Mouse (Mus musculus): ENCODE data around the gene Gm49776. TPM values are rescaled to one million over a fixed set of nuclear protein-coding genes. Genes with fewer than 3 reads are reported as not detected.
"Not testable (repeated sequence)": the region's sequence is repeated elsewhere in the genome, so short reads cannot be mapped to it uniquely, and the experiment has no call there.

The Gm49776 gene
- 2.1 TPM in 1 of 2 replicates, not detected in the other for polyA plus RNA-seq (2015; fragmentation: Nextera tagmentation; extraction: Ambion mirVana)

- Histone ChIP-seq H3K27me3 (ENCODE audit: insufficient read depth, low read length) (no peaks in the 10 kb centered on the region), H3K4me1 (ENCODE audit: insufficient read depth, low read length) (no peaks in the 10 kb centered on the region), H3K36me3 (ENCODE audit: insufficient read depth, low read length) (peaks cover 70% of the 10 kb centered on the region), H3K4me2 (replicated peaks; ENCODE audit: low read depth, low read length) (no peak within 1 kb of the TSS), H3K4me3 (ENCODE audit: low read length) (no peak within 1 kb of the TSS), H3K9me3 (ENCODE audit: low read length) (no peaks in the 10 kb centered on the region), H3K27ac (ENCODE audit: low read length) (no peak within 1 kb of the TSS), H3K9ac (replicated peaks; ENCODE audit: low read length) (no peak within 1 kb of the TSS)
- 90% methylated on average over 2 of the region's 2 CpGs for WGBS
- ATAC-seq (ENCODE audit: low FRiP score, low TSS enrichment), result no peak
Measured at GRCm38 (mm10) chr16:18258221-18258620, at the start of gene Gm49776. Gene Gm49776 (minus strand): TSS chr16:18258321.

- Histone ChIP-seq H3K4me2 (replicated peaks; ENCODE audit: low read depth, low read length) (peak overlapping the region; percentile 48), H3K9ac (replicated peaks; ENCODE audit: low read length) (peak overlapping the region; percentile 54), H3K4me1 (ENCODE audit: insufficient read depth, low read length) (peaks cover 25% of the 10 kb centered on the region), H3K4me3 (ENCODE audit: low read length) (peak overlapping the region; percentile 91)
- 6% methylated on average over 7 of the region's 10 CpGs for WGBS
- not testable (repeated sequence) for ATAC-seq (ENCODE audit: low FRiP score, low TSS enrichment); H3K27me3 ChIP-seq (ENCODE audit: insufficient read depth, low read length); H3K9me3 ChIP-seq (ENCODE audit: low read length); H3K36me3 ChIP-seq (ENCODE audit: insufficient read depth, low read length); H3K27ac ChIP-seq (ENCODE audit: low read length)
Measured at GRCm38 (mm10) chr16:18289614-18290013, 31.5 kb upstream of the Gm49776 start.

- H3K4me3 ChIP-seq (ENCODE audit: low read length), result peak within 1 kb of the TSS; percentile 91
- peak within 1 kb of the TSS; percentile 99 for H3K9ac ChIP-seq (replicated peaks; ENCODE audit: low read length)
- H3K9me3 ChIP-seq (ENCODE audit: low read length), result no peaks in the 10 kb centered on the region
- H3K4me1 ChIP-seq (ENCODE audit: insufficient read depth, low read length), result peaks cover 25% of the 10 kb centered on the region
- H3K27ac ChIP-seq (ENCODE audit: low read length), result peak within 1 kb of the TSS; percentile 92
- H3K27me3 ChIP-seq (ENCODE audit: insufficient read depth, low read length), result no peaks in the 10 kb centered on the region
- under 1% methylated on average over 61 of the region's 71 CpGs for WGBS
- ATAC-seq (ENCODE audit: low FRiP score, low TSS enrichment), result peak; percentile 100
- peak within 1 kb of the TSS; percentile 64 for H3K4me2 ChIP-seq (replicated peaks; ENCODE audit: low read depth, low read length)
- peaks cover 12% of the 10 kb centered on the region for H3K36me3 ChIP-seq (ENCODE audit: insufficient read depth, low read length)
Measured at GRCm38 (mm10) chr16:18289067-18289588, 31.0 kb upstream of the Gm49776 start, which contains the start of gene Dgcr8. Gene Dgcr8 (minus strand): TSS chr16:18289246.

DNA sequence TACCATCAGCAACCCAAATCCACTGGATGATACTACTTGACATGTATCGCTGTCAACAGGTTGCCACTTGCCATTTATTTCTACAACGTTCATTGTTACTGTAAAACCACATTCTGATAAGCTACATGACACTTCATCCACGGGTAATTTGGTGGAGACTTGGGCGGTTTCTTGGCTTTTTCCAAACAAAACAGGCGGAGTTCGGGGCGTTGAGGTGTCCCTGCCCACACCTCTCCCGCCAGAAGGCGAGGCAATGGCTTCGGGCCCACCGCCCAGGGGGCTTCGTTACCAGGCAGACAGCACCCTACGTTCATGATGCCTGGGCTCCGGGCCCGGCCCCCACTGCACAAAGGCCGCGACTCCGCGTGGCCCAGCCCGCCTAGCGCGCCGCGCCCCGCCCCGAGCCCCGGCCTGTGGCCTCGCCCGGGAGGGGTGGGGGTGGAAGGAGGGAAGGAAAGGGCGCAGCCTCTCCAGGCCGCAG, 30.5 kb upstream of the Gm49776 start:
- peaks cover 25% of the 10 kb centered on the region for H3K4me1 ChIP-seq (ENCODE audit: insufficient read depth, low read length)
- no peaks in the 10 kb centered on the region for H3K27me3 ChIP-seq (ENCODE audit: insufficient read depth, low read length)
- peaks cover 17% of the 10 kb centered on the region for H3K36me3 ChIP-seq (ENCODE audit: insufficient read depth, low read length)
- peak overlapping the region; percentile 99 for H3K9ac ChIP-seq (replicated peaks; ENCODE audit: low read length)
- peak overlapping the region; percentile 91 for H3K4me3 ChIP-seq (ENCODE audit: low read length)
- peak; percentile 90 for ATAC-seq (ENCODE audit: low FRiP score, low TSS enrichment)
- H3K4me2 ChIP-seq (replicated peaks; ENCODE audit: low read depth, low read length), result peak overlapping the region; percentile 64
- peak overlapping the region; percentile 92 for H3K27ac ChIP-seq (ENCODE audit: low read length)
- WGBS, result under 1% methylated on average over 19 of the region's 31 CpGs
- H3K9me3 ChIP-seq (ENCODE audit: low read length), result no peaks in the 10 kb centered on the region

GRCm38 (mm10) chr16:18288166-18288565, 30.0 kb upstream of the Gm49776 start:
- Histone ChIP-seq H3K4me1 (ENCODE audit: insufficient read depth, low read length) (peaks cover 25% of the 10 kb centered on the region), H3K27ac (ENCODE audit: low read length) (peak overlapping the region; percentile 92), H3K27me3 (ENCODE audit: insufficient read depth, low read length) (no peaks in the 10 kb centered on the region), H3K4me3 (ENCODE audit: low read length) (peak overlapping the region; percentile 91), H3K4me2 (replicated peaks; ENCODE audit: low read depth, low read length) (peak overlapping the region; percentile 64), H3K9me3 (ENCODE audit: low read length) (no peaks in the 10 kb centered on the region), H3K36me3 (ENCODE audit: insufficient read depth, low read length) (peaks cover 21% of the 10 kb centered on the region), H3K9ac (replicated peaks; ENCODE audit: low read length) (peak overlapping the region; percentile 99)
- ATAC-seq (ENCODE audit: low FRiP score, low TSS enrichment), result no peak
- WGBS, result 0% methylated on average over 4 of the region's 4 CpGs

DNA sequence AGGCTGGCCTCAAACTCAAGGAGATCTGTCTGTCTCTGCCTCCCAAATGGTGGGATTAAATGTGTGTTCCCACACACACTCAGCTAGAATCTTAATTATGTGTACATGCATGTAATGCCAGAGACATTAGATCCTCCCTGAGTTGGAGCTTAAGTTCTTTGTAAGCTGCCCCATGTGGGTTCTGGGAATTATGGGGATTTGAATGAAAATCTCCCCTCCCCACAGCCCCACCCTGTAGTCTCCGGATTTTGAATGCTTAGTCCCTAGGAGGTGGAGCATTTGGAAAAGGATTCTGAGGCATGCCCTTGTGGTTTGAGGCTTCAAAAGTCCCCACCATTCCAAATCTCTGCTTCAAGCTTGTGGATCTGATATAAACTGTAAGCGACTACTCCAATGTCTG, 17.0 kb upstream of the Gm49776 start:
- Histone ChIP-seq H3K9ac (replicated peaks; ENCODE audit: low read length) (no peak overlapping the region), H3K27me3 (ENCODE audit: insufficient read depth, low read length) (no peaks in the 10 kb centered on the region), H3K36me3 (ENCODE audit: insufficient read depth, low read length) (peaks cover 80% of the 10 kb centered on the region), H3K4me3 (ENCODE audit: low read length) (no peak overlapping the region), H3K4me2 (replicated peaks; ENCODE audit: low read depth, low read length) (no peak overlapping the region), H3K27ac (ENCODE audit: low read length) (no peak overlapping the region), H3K9me3 (ENCODE audit: low read length) (no peaks in the 10 kb centered on the region), H3K4me1 (ENCODE audit: insufficient read depth, low read length) (no peaks in the 10 kb centered on the region)
- 85% methylated on average over 2 of the region's 2 CpGs for WGBS
- ATAC-seq (ENCODE audit: low FRiP score, low TSS enrichment), result no peak

- ATAC-seq (ENCODE audit: low FRiP score, low TSS enrichment), result no peak
Measured at GRCm38 (mm10) chr16:18268182-18268581, 10.1 kb upstream of the Gm49776 start.

GRCm38 (mm10) chr16:18265024-18265423, 6.9 kb upstream of the Gm49776 start:
- Histone ChIP-seq H3K27ac (ENCODE audit: low read length) (no peak overlapping the region), H3K9me3 (ENCODE audit: low read length) (no peaks in the 10 kb centered on the region), H3K4me1 (ENCODE audit: insufficient read depth, low read length) (no peaks in the 10 kb centered on the region), H3K36me3 (ENCODE audit: insufficient read depth, low read length) (peaks cover 56% of the 10 kb centered on the region), H3K4me3 (ENCODE audit: low read length) (no peak overlapping the region), H3K4me2 (replicated peaks; ENCODE audit: low read depth, low read length) (no peak overlapping the region), H3K27me3 (ENCODE audit: insufficient read depth, low read length) (no peaks in the 10 kb centered on the region), H3K9ac (replicated peaks; ENCODE audit: low read length) (no peak overlapping the region)
- 77% methylated on average over 2 of the region's 2 CpGs for WGBS
- ATAC-seq (ENCODE audit: low FRiP score, low TSS enrichment), result no peak

More at GRCm38 (mm10) chr16:18268182-18268581, 10.1 kb upstream of the Gm49776 start:
- Histone ChIP-seq H3K9ac (replicated peaks; ENCODE audit: low read length) (no peak overlapping the region), H3K27me3 (ENCODE audit: insufficient read depth, low read length) (no peaks in the 10 kb centered on the region), H3K36me3 (ENCODE audit: insufficient read depth, low read length) (peaks cover 69% of the 10 kb centered on the region), H3K27ac (ENCODE audit: low read length) (no peak overlapping the region), H3K4me3 (ENCODE audit: low read length) (no peak overlapping the region), H3K4me1 (ENCODE audit: insufficient read depth, low read length) (no peaks in the 10 kb centered on the region), H3K4me2 (replicated peaks; ENCODE audit: low read depth, low read length) (no peak overlapping the region), H3K9me3 (ENCODE audit: low read length) (no peaks in the 10 kb centered on the region)
- 87% methylated on average over 5 of the region's 5 CpGs for WGBS

GRCm38 (mm10) chr16:18253866-18254265, 4.3 kb downstream of the Gm49776 start:
- Histone ChIP-seq H3K4me1 (ENCODE audit: insufficient read depth, low read length) (peaks cover 18% of the 10 kb centered on the region), H3K4me3 (ENCODE audit: low read length) (no peak overlapping the region), H3K27me3 (ENCODE audit: insufficient read depth, low read length) (no peaks in the 10 kb centered on the region), H3K27ac (ENCODE audit: low read length) (no peak overlapping the region), H3K9ac (replicated peaks; ENCODE audit: low read length) (no peak overlapping the region), H3K36me3 (ENCODE audit: insufficient read depth, low read length) (peaks cover 70% of the 10 kb centered on the region), H3K9me3 (ENCODE audit: low read length) (no peaks in the 10 kb centered on the region), H3K4me2 (replicated peaks; ENCODE audit: low read depth, low read length) (no peak overlapping the region)
- no peak for ATAC-seq (ENCODE audit: low FRiP score, low TSS enrichment)
- WGBS, result 93% methylated on average over 1 of the region's 1 CpGs

GRCm38 (mm10) chr16:18252736-18253135, 5.4 kb downstream of the Gm49776 start:
- Histone ChIP-seq H3K9me3 (ENCODE audit: low read length) (no peaks in the 10 kb centered on the region), H3K4me2 (replicated peaks; ENCODE audit: low read depth, low read length) (no peak overlapping the region), H3K9ac (replicated peaks; ENCODE audit: low read length) (no peak overlapping the region), H3K27me3 (ENCODE audit: insufficient read depth, low read length) (no peaks in the 10 kb centered on the region), H3K36me3 (ENCODE audit: insufficient read depth, low read length) (peaks cover 61% of the 10 kb centered on the region), H3K4me1 (ENCODE audit: insufficient read depth, low read length) (peaks cover 18% of the 10 kb centered on the region), H3K4me3 (ENCODE audit: low read length) (no peak overlapping the region), H3K27ac (ENCODE audit: low read length) (no peak overlapping the region)
- 79% methylated on average over 6 of the region's 6 CpGs for WGBS
- no peak for ATAC-seq (ENCODE audit: low FRiP score, low TSS enrichment)

Measured in kidney, embryonic 16.5 days (tissue).